Mouse (Mus musculus) spleen, adult 2 months (tissue): ENCODE data around the gene Grin3a. TPM values are rescaled to one million over a fixed set of nuclear protein-coding genes. Genes with fewer than 3 reads are reported as not detected.

ENCODE experiments used
- DNase-seq, 2 experiments: peaks; one replicate each; pipeline versions ENCODE4 v3.0.0 to v3.0.0-alpha.2; 2012 to 2021; ENCODE audit warnings: low spot score in 2 of 2, low read depth in 1 of 2
- H3K27ac ChIP-seq: fragments of 200-500 bp; 2 replicates; pipeline ENCODE4 v1.5.1; 2012; ENCODE audit warnings: low read length, inconsistent platforms; ENCODE audit not compliant: insufficient read depth
- H3K27me3 ChIP-seq: fragments of 200-500 bp; 2 replicates; pipeline ENCODE4 v1.6.1; 2012; ENCODE audit warnings: mild to moderate bottlenecking, moderate library complexity, low read length, inconsistent platforms; ENCODE audit not compliant: control insufficient read depth, insufficient read depth
- H3K36me3 ChIP-seq: fragments of 200-500 bp; 2 replicates; pipeline ENCODE4 v1.6.1; 2012; ENCODE audit warnings: mild to moderate bottlenecking, low read length, inconsistent platforms; ENCODE audit not compliant: control insufficient read depth, insufficient read depth
- H3K4me1 ChIP-seq: fragments of 200-500 bp; 2 replicates; pipeline ENCODE4 v1.6.1; 2011; ENCODE audit warnings: inconsistent platforms; ENCODE audit not compliant: control insufficient read depth, insufficient read depth, insufficient read length
- H3K4me3 ChIP-seq: fragments of 200-500 bp; 2 replicates; pipeline ENCODE4 v1.5.1; 2011; ENCODE audit warnings: mild to moderate bottlenecking, inconsistent platforms; ENCODE audit not compliant: insufficient read depth, insufficient read length; ENCODE audit errors: extremely low read depth
- CTCF ChIP-seq: fragments of 200-500 bp; IDR thresholded peaks from 2 replicates; pipeline ENCODE4 v1.5.1; 2011; ENCODE audit warnings: mild to moderate bottlenecking, inconsistent platforms; ENCODE audit not compliant: insufficient read depth, insufficient read length, insufficient replicate concordance; ENCODE audit errors: extremely low read depth
- POLR2A ChIP-seq: fragments of 200-500 bp; IDR thresholded peaks from 2 replicates; pipeline ENCODE4 v1.6.1; 2011; ENCODE audit warnings: low read depth, low read length, inconsistent platforms
- WGBS: fragments of 180-500 bp; shearing (Covaris S2); methylation state at CpG from one replicate; pipeline ENCODE4 v1.1.7; 2018; 5-methylcytosine and 5-hydroxymethylcytosine counted together
- polyA plus RNA-seq: library from polyadenylated mRNA; depleted of rRNA; stranded (reverse); fragments of >200 nt; gene quantifications from 2 replicates; pipeline ENCODE4 v1.2.3, GENCODE M21; 2012

The Grin3a gene
- polyA plus RNA-seq, 1 experiment, result not detected

DNA sequence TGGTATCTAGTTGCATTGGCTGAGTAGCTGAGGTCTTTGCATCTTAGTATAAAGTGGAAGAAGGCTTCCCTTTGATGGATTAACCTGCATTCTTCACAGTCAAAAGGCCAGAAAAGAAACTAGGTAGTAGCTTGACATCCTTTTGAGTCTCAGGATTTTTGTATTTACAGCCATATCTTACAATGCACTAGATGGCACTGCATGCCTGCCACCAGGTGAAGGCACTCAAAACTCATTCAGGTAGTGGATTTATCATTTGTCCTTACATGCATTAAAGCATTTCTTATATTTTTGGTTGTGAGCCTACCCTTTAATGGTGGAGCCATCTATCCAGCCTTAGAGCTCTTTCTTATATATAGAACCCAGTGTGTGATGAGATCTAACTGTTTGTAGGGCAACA lies 13.5 kb downstream of the Grin3a start:
- Histone ChIP-seq H3K27ac (no peak overlapping the region), H3K36me3 (no peaks in the 10 kb centered on the region), H3K27me3 (no peaks in the 10 kb centered on the region), H3K4me1 (no peaks in the 10 kb centered on the region), H3K4me3 (no peak overlapping the region)
- TF ChIP-seq CTCF, result no peak
- no peak for TF ChIP-seq POLR2A
- DNase-seq, result no peak

DNA sequence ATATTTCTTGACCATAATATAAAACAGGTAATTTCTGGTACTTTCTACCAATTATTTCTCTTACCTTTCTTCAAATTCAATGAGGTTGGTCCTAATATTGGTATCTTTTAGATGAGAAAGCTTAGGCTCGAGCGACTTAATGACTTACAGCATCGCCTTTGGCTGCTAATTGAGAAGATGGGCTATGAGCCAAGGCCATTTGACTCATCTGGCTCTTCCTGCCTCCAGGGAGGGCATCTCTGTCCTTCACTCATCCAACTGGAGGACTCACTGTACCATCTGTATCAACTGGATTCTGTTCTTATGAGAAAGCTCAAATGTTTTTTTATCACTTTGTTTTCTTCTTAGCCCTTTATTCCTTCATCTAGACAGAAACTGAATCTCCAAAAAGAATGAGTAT lies 31.7 kb downstream of the Grin3a start:
- H3K4me1 ChIP-seq, result no peaks in the 10 kb centered on the region
- DNase-seq, result no peak
- 74% methylated on average over 3 of the region's 3 CpGs for WGBS
- no peak overlapping the region for H3K27ac ChIP-seq
- H3K36me3 ChIP-seq, result no peaks in the 10 kb centered on the region
- H3K27me3 ChIP-seq, result no peaks in the 10 kb centered on the region
- TF ChIP-seq POLR2A (no peak), CTCF (no peak)
- no peak overlapping the region for H3K4me3 ChIP-seq

DNA sequence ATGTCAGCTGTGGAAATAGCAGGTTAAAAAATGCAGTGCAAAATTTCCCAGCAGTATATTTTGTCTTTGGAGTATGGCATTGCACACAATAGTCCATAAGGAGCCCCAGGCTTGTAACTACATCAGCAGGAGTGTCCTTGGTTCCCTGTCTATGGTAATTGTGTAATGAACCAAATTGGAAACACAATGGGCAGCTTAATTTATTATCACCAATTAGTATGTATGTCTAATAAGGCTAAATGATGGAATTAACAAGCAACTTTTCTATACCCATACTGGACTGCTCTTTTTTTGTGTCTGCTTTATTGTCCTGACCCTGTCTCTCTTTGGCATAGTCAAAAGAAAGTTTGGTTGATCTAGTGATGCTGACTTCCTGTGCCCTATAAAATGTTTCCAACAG lies 38.8 kb downstream of the Grin3a start:
- Histone ChIP-seq H3K36me3 (no peaks in the 10 kb centered on the region), H3K27me3 (no peaks in the 10 kb centered on the region), H3K4me1 (no peaks in the 10 kb centered on the region), H3K27ac (no peak overlapping the region), H3K4me3 (no peak overlapping the region)
- DNase-seq, result no peak
- TF ChIP-seq CTCF (no peak), POLR2A (no peak)

DNA sequence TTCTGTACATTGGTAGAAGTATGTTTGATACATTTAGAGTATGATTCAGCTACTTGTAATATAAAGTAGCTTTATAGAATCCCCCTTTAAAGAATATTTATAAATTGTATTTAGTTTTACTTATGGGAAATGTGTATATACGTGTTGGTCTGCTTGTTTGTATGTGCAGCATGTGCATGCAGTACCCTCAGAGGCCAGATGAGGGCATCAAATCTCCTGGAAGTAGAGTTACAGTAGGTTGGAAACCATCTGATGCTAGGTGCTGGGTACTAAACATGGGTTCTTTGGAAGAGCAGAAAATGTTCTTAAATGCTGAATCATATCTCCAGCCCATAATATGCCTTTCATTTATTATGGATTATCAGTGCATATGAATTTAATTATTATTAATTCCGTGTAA lies 46.2 kb downstream of the Grin3a start:
- Histone ChIP-seq H3K27ac (no peak overlapping the region), H3K4me1 (no peaks in the 10 kb centered on the region), H3K4me3 (no peak overlapping the region), H3K27me3 (no peaks in the 10 kb centered on the region), H3K36me3 (no peaks in the 10 kb centered on the region)
- WGBS, result 86% methylated on average over 2 of the region's 2 CpGs
- no peak for DNase-seq
- no peak for TF ChIP-seq POLR2A
- no peak for TF ChIP-seq CTCF

DNA sequence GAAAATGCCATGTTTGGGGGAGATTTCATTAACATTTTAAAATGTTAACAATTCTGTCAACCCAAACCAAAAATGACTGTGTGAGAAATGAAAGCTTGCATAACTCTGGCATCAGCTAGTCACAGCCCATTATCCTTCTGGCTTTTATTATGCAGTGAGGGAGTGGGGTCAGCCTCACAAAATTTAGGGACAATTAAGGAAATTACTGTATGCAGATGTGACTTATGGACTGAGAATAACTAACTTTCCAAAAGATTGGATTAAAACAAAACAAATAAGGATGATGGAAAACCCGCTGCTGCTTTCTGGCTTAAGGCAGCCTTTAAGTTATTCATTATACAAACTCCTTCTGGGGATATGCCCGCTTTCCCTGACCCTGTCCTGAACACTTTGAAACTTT lies 56.6 kb downstream of the Grin3a start:
- H3K27ac ChIP-seq, result no peak overlapping the region
- H3K27me3 ChIP-seq, result no peaks in the 10 kb centered on the region

DNA sequence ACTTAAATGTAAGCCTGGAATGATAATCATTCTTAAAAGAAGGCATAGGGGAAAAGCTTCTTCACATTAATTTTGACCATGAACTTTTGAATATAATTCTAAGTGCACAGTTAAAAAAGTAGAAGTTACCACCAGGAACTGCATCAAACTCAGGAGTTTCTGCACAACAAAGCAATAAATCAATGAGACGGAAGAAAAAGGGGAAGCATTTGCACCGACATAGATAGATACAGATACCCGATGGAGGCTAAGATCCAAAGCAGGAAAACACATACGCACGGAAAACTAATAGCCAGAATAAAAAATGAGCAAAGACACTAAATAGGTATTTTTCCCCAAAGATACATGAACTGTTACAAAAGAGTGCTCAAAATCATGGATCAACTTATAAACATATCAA lies 102.7 kb downstream of the Grin3a start:
- H3K27me3 ChIP-seq, result no peaks in the 10 kb centered on the region
- H3K36me3 ChIP-seq, result no peaks in the 10 kb centered on the region
- H3K4me1 ChIP-seq, result no peaks in the 10 kb centered on the region
- 21% methylated on average over 5 of the region's 5 CpGs for WGBS
- H3K4me3 ChIP-seq, result no peak overlapping the region
- no peak overlapping the region for H3K27ac ChIP-seq
- TF ChIP-seq POLR2A (no peak), CTCF (no peak)
- no peak for DNase-seq

More for the DNA sequence above, 56.6 kb downstream of the Grin3a start:
- TF ChIP-seq POLR2A (no peak), CTCF (no peak)
- Histone ChIP-seq H3K36me3 (no peaks in the 10 kb centered on the region), H3K4me1 (no peaks in the 10 kb centered on the region), H3K4me3 (no peak overlapping the region)
- no peak for DNase-seq
- WGBS, result 78% methylated on average over 2 of the region's 2 CpGs

DNA sequence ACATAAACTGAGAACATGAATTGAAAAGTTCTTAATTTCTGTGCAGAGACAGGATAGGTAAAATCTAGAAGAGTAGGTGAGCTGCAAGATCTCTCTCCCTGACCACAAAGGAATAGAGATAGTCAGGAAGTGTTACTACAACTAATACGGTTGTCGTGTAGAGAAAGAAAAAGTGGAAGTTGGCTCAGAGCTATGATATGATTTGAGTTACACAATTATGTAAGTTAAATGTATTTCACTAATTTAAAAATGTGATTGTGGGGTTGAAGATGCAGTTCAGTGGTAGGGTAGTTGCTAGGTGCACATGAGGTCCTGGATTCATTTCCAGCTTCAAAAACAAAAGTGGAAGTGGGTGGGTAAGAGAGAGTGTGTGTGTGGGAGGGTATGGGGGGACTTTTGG lies 103.6 kb downstream of the Grin3a start:
- 15% methylated on average over 2 of the region's 2 CpGs for WGBS
- H3K4me1 ChIP-seq, result no peaks in the 10 kb centered on the region
- DNase-seq, result no peak
- no peaks in the 10 kb centered on the region for H3K36me3 ChIP-seq
- H3K4me3 ChIP-seq, result no peak overlapping the region
- no peaks in the 10 kb centered on the region for H3K27me3 ChIP-seq
- TF ChIP-seq CTCF (no peak), POLR2A (no peak)
- H3K27ac ChIP-seq, result no peak overlapping the region
